Mouse (Mus musculus) bone marrow macrophage, adult 2 months (primary cell): Measurements from ENCODE around the gene Phospho1. TPM values are rescaled to one million over a fixed set of nuclear protein-coding genes. Genes with fewer than 3 reads are reported as not detected.
A peak's percentile ranks its signal among the peaks of the same experiment; 100 is the strongest.

Source experiments
- H3K27ac ChIP-seq: 2 replicates; pipeline ENCODE4 v1.5.1; 2012; ENCODE audit warnings: low read depth, low read length; ENCODE audit not compliant: insufficient read depth
- H3K4me1 ChIP-seq: 2 replicates; pipeline ENCODE4 v1.6.1; 2012; ENCODE audit warnings: low read length; ENCODE audit not compliant: control insufficient read depth, insufficient read depth
- H3K4me3 ChIP-seq: 2 replicates; pipeline ENCODE4 v1.5.1; 2012; ENCODE audit warnings: mild to moderate bottlenecking, low read length, moderate library complexity; ENCODE audit not compliant: insufficient read depth
- CTCF ChIP-seq: IDR thresholded peaks from 2 replicates; pipeline ENCODE4 v1.5.1; 2012; ENCODE audit warnings: low read depth, mild to moderate bottlenecking, low read length, moderate library complexity
- POLR2A ChIP-seq: IDR thresholded peaks from 2 replicates; pipeline ENCODE4 v1.6.1; 2012; ENCODE audit warnings: mild to moderate bottlenecking, low read depth, low read length, borderline replicate concordance
- polyA plus RNA-seq: library from polyadenylated mRNA; stranded (reverse); fragments of >200 nt; gene quantifications from 2 replicates; pipeline ENCODE4 v1.2.4, GENCODE M21; 2012; ENCODE audit not compliant: missing spikeins, insufficient read depth, insufficient read length

The Phospho1 gene
- polyA plus RNA-seq, 1 experiment = 7.4 TPM

- H3K4me3 ChIP-seq = no peak overlapping the region
- TF ChIP-seq CTCF (no peak), POLR2A (no peak)
- H3K27ac ChIP-seq = no peak overlapping the region
- H3K4me1 ChIP-seq = peaks cover 12% of the 10 kb centered on the region
These were observed 1.3 kb downstream of the Phospho1 start for GRCm38 (mm10) chr11:95825625-95826024.

- no peak overlapping the region for H3K27ac ChIP-seq
- no peak for TF ChIP-seq CTCF
- TF ChIP-seq POLR2A = no peak
These were observed 2.2 kb downstream of the Phospho1 start for GRCm38 (mm10) chr11:95826317-95827167.

DNA sequence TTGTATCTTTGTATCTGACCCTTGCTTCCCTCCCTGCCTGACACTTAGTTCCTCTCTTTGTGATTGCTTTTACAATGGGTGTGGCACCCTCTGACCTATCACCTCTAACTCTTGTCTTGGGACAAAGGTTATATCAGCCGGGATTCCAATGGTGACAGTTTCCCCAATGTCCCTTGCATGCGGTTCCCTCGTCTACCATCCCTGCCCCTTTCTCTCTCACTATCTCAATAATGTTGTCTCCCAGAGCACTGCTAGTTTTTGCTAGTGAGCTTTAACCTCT is 2.8 kb downstream of the Phospho1 start:
- H3K4me1 ChIP-seq = peaks cover 15% of the 10 kb centered on the region
- no peak overlapping the region for H3K27ac ChIP-seq
- H3K4me3 ChIP-seq = no peak overlapping the region
- TF ChIP-seq POLR2A (no peak), CTCF (no peak)

More at GRCm38 (mm10) chr11:95826317-95827167, 2.2 kb downstream of the Phospho1 start:
- peaks cover 15% of the 10 kb centered on the region for H3K4me1 ChIP-seq
- H3K4me3 ChIP-seq = no peak overlapping the region

DNA sequence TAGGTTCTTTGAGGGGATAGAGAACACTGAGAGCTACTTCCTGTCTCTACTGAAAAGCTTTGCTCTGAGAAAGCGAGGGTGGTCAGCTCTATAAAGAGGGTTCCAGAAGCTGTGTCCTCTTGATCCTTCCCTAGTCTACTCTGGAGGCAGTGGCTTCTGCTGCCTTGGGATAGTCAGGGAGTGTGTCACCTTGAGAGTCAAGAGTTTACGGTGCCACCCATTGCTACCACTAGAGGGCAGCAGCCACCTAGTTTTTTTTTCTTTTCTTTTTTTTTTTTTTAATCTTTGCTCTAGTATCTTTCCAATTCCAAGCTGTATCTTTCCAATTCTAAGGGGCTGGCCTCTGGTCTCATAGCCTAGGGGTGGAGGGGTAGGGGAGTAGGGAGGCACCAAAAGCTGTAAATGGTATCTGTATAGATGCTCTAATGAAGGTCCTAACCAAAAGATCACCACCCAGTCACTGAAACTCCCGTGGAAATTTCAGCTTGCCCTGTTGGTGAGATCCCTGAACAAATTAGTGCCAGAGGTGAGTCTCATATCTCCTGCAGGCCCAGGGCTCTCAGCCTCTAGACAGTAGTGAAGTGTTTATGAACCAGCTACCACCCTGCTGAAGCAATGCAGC is 3.3 kb downstream of the Phospho1 start:
- TF ChIP-seq CTCF (peak; percentile 59), POLR2A (no peak)
- Histone ChIP-seq H3K4me1 (peaks cover 15% of the 10 kb centered on the region), H3K4me3 (no peak overlapping the region), H3K27ac (no peak overlapping the region)

- Histone ChIP-seq H3K4me1 (peaks cover 15% of the 10 kb centered on the region), H3K27ac (no peak overlapping the region), H3K4me3 (no peak overlapping the region)
- TF ChIP-seq CTCF (no peak), POLR2A (no peak)
These were observed 4.1 kb downstream of the Phospho1 start for GRCm38 (mm10) chr11:95828181-95828964.

GRCm38 (mm10) chr11:95829526-95830050 is 5.3 kb downstream of the Phospho1 start:
- TF ChIP-seq CTCF = no peak
- TF ChIP-seq POLR2A = no peak
- Histone ChIP-seq H3K4me3 (no peak overlapping the region), H3K4me1 (peaks cover 24% of the 10 kb centered on the region), H3K27ac (no peak overlapping the region)

GRCm38 (mm10) chr11:95830411-95831275 is 6.3 kb downstream of the Phospho1 start:
- Histone ChIP-seq H3K4me3 (peak overlapping the region; percentile 52), H3K27ac (no peak overlapping the region), H3K4me1 (peaks cover 31% of the 10 kb centered on the region)
- TF ChIP-seq CTCF = no peak

GRCm38 (mm10) chr11:95831276-95831619 is 6.9 kb downstream of the Phospho1 start:
- H3K4me1 ChIP-seq = peaks cover 37% of the 10 kb centered on the region
- TF ChIP-seq CTCF = no peak
- TF ChIP-seq POLR2A = no peak
- H3K4me3 ChIP-seq = peak overlapping the region; percentile 52
- H3K27ac ChIP-seq = no peak overlapping the region

DNA sequence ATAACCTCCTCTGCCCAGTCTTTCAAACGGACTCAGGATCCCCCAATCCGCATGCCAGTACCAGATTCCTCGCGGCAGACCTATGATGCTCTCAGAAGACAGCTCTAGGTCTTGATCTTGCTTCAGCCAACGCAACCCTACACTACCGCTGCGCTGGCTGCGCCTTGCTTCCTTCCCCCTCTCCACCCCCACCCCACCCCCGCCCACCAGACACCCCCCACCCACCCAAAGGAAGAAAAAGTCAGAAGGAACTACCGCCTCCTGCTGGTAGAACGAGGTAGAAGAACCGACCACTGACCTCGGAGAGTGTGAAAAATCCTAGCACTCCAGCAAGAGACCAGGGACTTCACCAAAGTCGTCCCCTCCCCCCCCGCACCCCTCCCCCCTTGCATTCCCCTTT is 7.3 kb downstream of the Phospho1 start:
- TF ChIP-seq POLR2A (no peak), CTCF (peak; percentile 52)
- Histone ChIP-seq H3K27ac (no peak overlapping the region), H3K4me3 (peak overlapping the region; percentile 52), H3K4me1 (peaks cover 41% of the 10 kb centered on the region)
